Mouse (Mus musculus): Measurements from ENCODE around the gene 1500011B03Rik.

The 1500011B03Rik gene

GRCm38 (mm10) chr5:114809181-114809756 lies 14.0 kb downstream of the 1500011B03Rik start:
- DNase-seq (ENCODE audit: low spot score in 2 of 2): no peak

- DNase-seq (ENCODE audit: low spot score in 2 of 2): no peak
These were observed 14.9 kb downstream of the 1500011B03Rik start for GRCm38 (mm10) chr5:114808385-114808784.

GRCm38 (mm10) chr5:114807893-114808292 lies 15.4 kb downstream of the 1500011B03Rik start:
- no peak for DNase-seq (ENCODE audit: low spot score in 2 of 2)

GRCm38 (mm10) chr5:114807468-114807867 lies 15.8 kb downstream of the 1500011B03Rik start:
- DNase-seq (ENCODE audit: low spot score in 2 of 2): no peak

GRCm38 (mm10) chr5:114807063-114807462 lies 16.2 kb downstream of the 1500011B03Rik start:
- no peak for DNase-seq (ENCODE audit: low spot score in 2 of 2)

GRCm38 (mm10) chr5:114806636-114807035 lies 16.6 kb downstream of the 1500011B03Rik start:
- DNase-seq (ENCODE audit: low spot score in 2 of 2): no peak

GRCm38 (mm10) chr5:114805436-114806350 lies 17.6 kb downstream of the 1500011B03Rik start:
- DNase-seq (ENCODE audit: low spot score in 2 of 2): no peak

- no peak for DNase-seq (ENCODE audit: low spot score in 2 of 2)
These were observed 18.3 kb downstream of the 1500011B03Rik start for GRCm38 (mm10) chr5:114804958-114805357.

GRCm38 (mm10) chr5:114804335-114804734 lies 18.9 kb downstream of the 1500011B03Rik start:
- no peak for DNase-seq (ENCODE audit: low spot score in 2 of 2)

- no peak for DNase-seq (ENCODE audit: low spot score in 2 of 2)
These were observed 20.0 kb downstream of the 1500011B03Rik start for GRCm38 (mm10) chr5:114803231-114803630.

GRCm38 (mm10) chr5:114801841-114802240 lies 21.4 kb downstream of the 1500011B03Rik start:
- no peak for DNase-seq (ENCODE audit: low spot score in 2 of 2)

- no peak for DNase-seq (ENCODE audit: low spot score in 2 of 2)
These were observed 22.2 kb downstream of the 1500011B03Rik start for GRCm38 (mm10) chr5:114801049-114801448.

GRCm38 (mm10) chr5:114799848-114800247 lies 23.4 kb downstream of the 1500011B03Rik start:
- no peak for DNase-seq (ENCODE audit: low spot score in 2 of 2)

GRCm38 (mm10) chr5:114797253-114797652 lies 26.0 kb downstream of the 1500011B03Rik start:
- DNase-seq (ENCODE audit: low spot score in 2 of 2): no peak

- no peak for DNase-seq (ENCODE audit: low spot score in 2 of 2)
These were observed 26.8 kb downstream of the 1500011B03Rik start for GRCm38 (mm10) chr5:114796299-114797012.

GRCm38 (mm10) chr5:114795653-114796052 lies 27.6 kb downstream of the 1500011B03Rik start:
- DNase-seq (ENCODE audit: low spot score in 2 of 2): no peak

GRCm38 (mm10) chr5:114795231-114795630 lies 28.0 kb downstream of the 1500011B03Rik start:
- DNase-seq (ENCODE audit: low spot score in 2 of 2): no peak

GRCm38 (mm10) chr5:114794609-114795008 lies 28.7 kb downstream of the 1500011B03Rik start:
- no peak for DNase-seq (ENCODE audit: low spot score in 2 of 2)

- no peak for DNase-seq (ENCODE audit: low spot score in 2 of 2)
These were observed 30.0 kb downstream of the 1500011B03Rik start for GRCm38 (mm10) chr5:114793317-114793716.

- no peak for DNase-seq (ENCODE audit: low spot score in 2 of 2)
These were observed 38.1 kb downstream of the 1500011B03Rik start for GRCm38 (mm10) chr5:114785196-114785595.

- DNase-seq (ENCODE audit: low spot score in 2 of 2): no peak
These were observed 38.6 kb downstream of the 1500011B03Rik start for GRCm38 (mm10) chr5:114784622-114785165.
